Mouse (Mus musculus) MEL (cell line): ENCODE results near the gene Ect2l. TPM values are rescaled to one million over a fixed set of nuclear protein-coding genes. Genes with fewer than 3 reads are reported as not detected.

Source experiments
- DNase-seq: peaks from one replicate; pipeline ENCODE4 v3.0.0; 2011; ENCODE audit warnings: low read depth, low spot score
- H3K27ac ChIP-seq: 2 replicates; pipeline ENCODE4 v1.5.1; 2012; ENCODE audit warnings: low read depth, mild to moderate bottlenecking, control low read depth, low read length, moderate library complexity; ENCODE audit not compliant: control insufficient read depth
- H3K27me3 ChIP-seq, 2 experiments: fragments of 150-350 bp in 1 of 2; sonication (generic) in 1 of 2; 2 replicates each; pipeline ENCODE4 v1.6.1; 2012; ENCODE audit warnings: low read length in 2 of 2, mild to moderate bottlenecking in 2 of 2, improper control_type of control experiment in 1 of 2, moderate library complexity in 1 of 2; ENCODE audit not compliant: insufficient read depth in 2 of 2, control insufficient read depth in 1 of 2
- H3K36me3 ChIP-seq, 2 experiments: 2 replicates each; pipeline ENCODE4 v1.6.1; 2012 to 2014; ENCODE audit warnings: low read length in 2 of 2, improper control_type of control experiment in 1 of 2, inconsistent platforms in 1 of 2, mild to moderate bottlenecking in 1 of 2; ENCODE audit not compliant: insufficient read depth in 2 of 2, control insufficient read depth in 1 of 2
- H3K4me1 ChIP-seq, 2 experiments: fragments of 150-350 bp in 1 of 2; sonication (generic) in 1 of 2; 2 replicates each; pipeline ENCODE4 v1.6.1; 2012; ENCODE audit warnings: low read length in 2 of 2, improper control_type of control experiment in 1 of 2, mild to moderate bottlenecking in 1 of 2; ENCODE audit not compliant: insufficient read depth in 2 of 2, control insufficient read depth in 1 of 2
- H3K4me3 ChIP-seq, 2 experiments: fragments of 150-350 bp in 1 of 2; sonication (generic) in 1 of 2; 2 replicates each; pipeline ENCODE4 v1.5.1; 2012; ENCODE audit warnings: low read depth in 2 of 2, low read length in 2 of 2, mild to moderate bottlenecking in 2 of 2, moderate library complexity in 2 of 2, control low read depth in 1 of 2, improper control_type of control experiment in 1 of 2; ENCODE audit not compliant: control insufficient read depth in 1 of 2, insufficient read depth in 1 of 2
- H3K79me2 ChIP-seq: 2 replicates; pipeline ENCODE4 v1.6.1; 2012; ENCODE audit warnings: mild to moderate bottlenecking, low read length, moderate library complexity; ENCODE audit not compliant: control insufficient read depth, poor library complexity, insufficient read depth
- H3K9ac ChIP-seq: 2 replicates; pipeline ENCODE4 v1.6.1; 2012; ENCODE audit warnings: low read depth, mild to moderate bottlenecking, control low read depth, low read length, moderate library complexity; ENCODE audit not compliant: control insufficient read depth, poor library complexity, severe bottlenecking
- H3K9me3 ChIP-seq: fragments of 150-350 bp; sonication (generic); replicated peaks from 2 replicates; pipeline ENCODE4 v1.6.1; 2012; ENCODE audit warnings: mild to moderate bottlenecking, low read length, improper control_type of control experiment, moderate library complexity; ENCODE audit not compliant: insufficient read depth
- CHD2 ChIP-seq: IDR thresholded peaks from 2 replicates; pipeline ENCODE4 v1.6.1; 2011; ENCODE audit warnings: low read length, improper control_type of control experiment
- CTCF ChIP-seq, 3 experiments: IDR thresholded peaks in 2 of 3; conservative IDR thresholded peaks in 1 of 3; 2 replicates each; pipeline ENCODE4 v1.5.1; 2011 to 2012; ENCODE audit warnings: low read length in 3 of 3, low read depth in 2 of 3, mild to moderate bottlenecking in 2 of 3, improper control_type of control experiment in 1 of 3, inconsistent platforms in 1 of 3, mixed read lengths in 1 of 3, moderate library complexity in 1 of 3; ENCODE audit not compliant: control insufficient read depth in 1 of 3, insufficient read depth in 1 of 3, poor library complexity in 1 of 3, severe bottlenecking in 1 of 3
- ELF1 ChIP-seq: IDR thresholded peaks from 2 replicates; pipeline ENCODE4 v1.6.1; 2014; ENCODE audit warnings: low read depth, mild to moderate bottlenecking, inconsistent platforms, low read length, improper control_type of control experiment, moderate library complexity
- EP300 ChIP-seq, 2 experiments: IDR thresholded peaks; 2 replicates each; pipeline ENCODE4 v1.6.1; 2011; ENCODE audit warnings: improper control_type of control experiment in 2 of 2, low read length in 2 of 2, low read depth in 1 of 2, mild to moderate bottlenecking in 1 of 2
- HCFC1 ChIP-seq: IDR thresholded peaks from 2 replicates; pipeline ENCODE4 v1.6.1; 2012; ENCODE audit warnings: low read depth, mild to moderate bottlenecking, inconsistent platforms, low read length, improper control_type of control experiment, moderate library complexity
- JUND ChIP-seq: IDR thresholded peaks from 2 replicates; pipeline ENCODE4 v1.6.1; 2011; ENCODE audit warnings: low read depth, mild to moderate bottlenecking, improper control_type of control experiment, low read length
- KAT2A ChIP-seq: conservative IDR thresholded peaks from 2 replicates; pipeline ENCODE4 v1.6.1; 2012; ENCODE audit warnings: low read depth, low read length, improper control_type of control experiment, inconsistent platforms
- MAFK ChIP-seq: IDR thresholded peaks from 2 replicates; pipeline ENCODE4 v1.6.1; 2011; ENCODE audit warnings: low read depth, mild to moderate bottlenecking, low read length, improper control_type of control experiment, borderline replicate concordance
- MXI1 ChIP-seq: IDR thresholded peaks from 2 replicates; pipeline ENCODE4 v1.6.1; 2011; ENCODE audit warnings: mild to moderate bottlenecking, low read depth, low read length, improper control_type of control experiment
- MYB ChIP-seq: IDR thresholded peaks from 2 replicates; pipeline ENCODE4 v1.6.1; 2011; ENCODE audit warnings: mild to moderate bottlenecking, low read depth, low read length, improper control_type of control experiment
- NELFE ChIP-seq: IDR thresholded peaks from 2 replicates; pipeline ENCODE4 v1.6.1; 2011; ENCODE audit warnings: low read depth, low read length, improper control_type of control experiment
- NRF1 ChIP-seq: IDR thresholded peaks from 2 replicates; pipeline ENCODE4 v1.6.1; 2014; ENCODE audit warnings: low read depth, mild to moderate bottlenecking, inconsistent platforms, low read length, improper control_type of control experiment, moderate library complexity; ENCODE audit not compliant: poor library complexity, insufficient read depth, severe bottlenecking
- POLR2AphosphoS2 ChIP-seq: IDR thresholded peaks from 2 replicates; pipeline ENCODE4 v1.6.1; 2011; ENCODE audit warnings: low read length, improper control_type of control experiment
- RAD21 ChIP-seq: IDR thresholded peaks from 2 replicates; pipeline ENCODE4 v1.6.1; 2011; ENCODE audit warnings: mild to moderate bottlenecking, low read depth, low read length, improper control_type of control experiment
- RCOR1 ChIP-seq: IDR thresholded peaks from 2 replicates; pipeline ENCODE4 v1.6.1; 2012; ENCODE audit warnings: low read depth, mild to moderate bottlenecking, inconsistent platforms, low read length, improper control_type of control experiment
- TAL1 ChIP-seq: IDR thresholded peaks from 2 replicates; pipeline ENCODE4 v1.6.1; 2012; ENCODE audit warnings: mild to moderate bottlenecking, inconsistent platforms, low read length, moderate library complexity, mixed read lengths
- ZKSCAN1 ChIP-seq: IDR thresholded peaks from 2 replicates; pipeline ENCODE4 v1.6.1; 2012; ENCODE audit warnings: low read depth, mild to moderate bottlenecking, inconsistent platforms, low read length, improper control_type of control experiment, moderate library complexity
- polyA plus RNA-seq, 2 experiments: library from polyadenylated mRNA; stranded (reverse) in 1 of 2; unstranded in 1 of 2; fragments of >175 nt in 1 of 2; fragments of >200 nt in 1 of 2; gene quantifications; 2 replicates each; pipeline versions ENCODE4 v1.2.1 to v1.2.4; 2012; ENCODE audit warnings: low replicate concordance in 2 of 2, low read depth in 1 of 2; ENCODE audit not compliant: insufficient read length in 2 of 2, insufficient read depth in 1 of 2, missing spikeins in 1 of 2
- total RNA-seq: library from RNA; depleted of rRNA; stranded (reverse); fragments of 300-350 nt; gene quantifications from 2 replicates; pipeline ENCODE4 v1.2.3, GENCODE M21; 2012

Gene Ect2l
- total and polyA plus RNA-seq, 3 experiments = not detected

DNA sequence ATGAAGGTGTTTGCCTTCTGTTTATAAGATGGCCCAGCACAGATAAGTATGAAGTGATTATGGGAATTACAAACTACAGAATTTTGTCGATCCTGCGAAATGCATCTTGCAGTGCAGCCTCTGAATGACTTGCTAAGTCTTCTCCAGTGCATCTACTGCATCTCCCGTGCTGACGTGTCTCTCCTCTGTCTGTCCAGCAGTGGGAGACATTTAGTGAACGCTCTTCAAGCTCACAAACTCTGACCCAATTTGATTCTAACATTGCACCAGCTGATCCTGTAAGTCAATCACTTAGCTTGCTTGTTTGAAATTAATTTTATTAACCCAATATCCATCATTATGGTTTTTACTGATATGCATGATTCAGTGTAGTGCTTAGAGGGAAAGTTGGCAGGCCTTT lies 103.2 kb downstream of the Ect2l start:
- H3K4me1 ChIP-seq = no peaks in the 10 kb centered on the region
- no peaks in the 10 kb centered on the region for H3K9me3 ChIP-seq
- peaks cover 4 to 6% of the 10 kb centered on the region in 2 experiments for H3K36me3 ChIP-seq
- no peaks in the 10 kb centered on the region for H3K27me3 ChIP-seq
- H3K27ac ChIP-seq = no peak overlapping the region
- peak; percentile 13 for DNase-seq
- no peak overlapping the region for H3K9ac ChIP-seq
- TF ChIP-seq RCOR1 (no peak), CHD2 (no peak), KAT2A (no peak), CTCF (IDR thresholded peaks at IDR 0.05 in 2 of 3, conservative IDR thresholded peaks at IDR 0.05 in 1 of 3; ENCODE audit: control insufficient read depth in 1 of 3, insufficient read depth in 1 of 3, low read depth in 2 of 3, low read length in 3 of 3, poor library complexity in 1 of 3, severe bottlenecking in 1 of 3) (peak in 1 of 3 experiments; percentile 16; a peak in 2 of 6 replicates)
- TF ChIP-seq, all 39 proteins: peak for 1
- Histone ChIP-seq H3K4me3 (no peak overlapping the region), H3K79me2 (no peaks in the 10 kb centered on the region)

DNA sequence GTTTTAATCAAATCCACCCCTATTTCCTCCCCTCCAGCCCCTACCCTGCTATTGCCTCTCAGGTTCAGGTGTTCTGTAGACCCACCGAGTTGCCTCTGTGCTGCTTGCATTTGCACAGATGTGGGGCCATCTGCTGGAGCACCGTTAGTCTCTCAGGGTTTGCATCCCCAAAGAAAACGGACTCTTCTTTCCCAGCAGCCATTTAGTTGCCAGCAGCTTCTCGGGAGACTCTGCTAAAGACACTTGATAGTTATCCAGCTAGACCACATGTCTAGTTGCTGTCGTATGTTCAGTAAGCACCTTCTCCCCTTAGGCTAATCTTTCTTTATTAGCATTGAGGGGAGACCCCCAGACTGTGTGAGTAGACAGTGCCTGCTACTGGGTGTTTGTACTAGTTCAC lies 108.5 kb downstream of the Ect2l start:
- Histone ChIP-seq H3K9ac (no peak overlapping the region), H3K27ac (no peak overlapping the region), H3K27me3 (no peaks in the 10 kb centered on the region)
- no peak for TF ChIP-seq JUND
- no peak for TF ChIP-seq POLR2AphosphoS2
- TF ChIP-seq ZKSCAN1 = no peak
- TF ChIP-seq RCOR1 = no peak
- no peak for TF ChIP-seq MXI1
- TF ChIP-seq HCFC1 = no peak
- no peak for TF ChIP-seq KAT2A
- no peak for TF ChIP-seq ELF1
- TF ChIP-seq NRF1 = no peak
- TF ChIP-seq NELFE = no peak
- TF ChIP-seq, all 39 proteins: peak for 0
- peaks cover 0 to 18% of the 10 kb centered on the region in 2 experiments; a peak in 2 of 4 replicates for H3K36me3 ChIP-seq
- no peaks in the 10 kb centered on the region for H3K9me3 ChIP-seq
- H3K79me2 ChIP-seq = no peaks in the 10 kb centered on the region
- H3K4me3 ChIP-seq = no peak overlapping the region
- no peak for DNase-seq
- no peaks in the 10 kb centered on the region for H3K4me1 ChIP-seq

DNA sequence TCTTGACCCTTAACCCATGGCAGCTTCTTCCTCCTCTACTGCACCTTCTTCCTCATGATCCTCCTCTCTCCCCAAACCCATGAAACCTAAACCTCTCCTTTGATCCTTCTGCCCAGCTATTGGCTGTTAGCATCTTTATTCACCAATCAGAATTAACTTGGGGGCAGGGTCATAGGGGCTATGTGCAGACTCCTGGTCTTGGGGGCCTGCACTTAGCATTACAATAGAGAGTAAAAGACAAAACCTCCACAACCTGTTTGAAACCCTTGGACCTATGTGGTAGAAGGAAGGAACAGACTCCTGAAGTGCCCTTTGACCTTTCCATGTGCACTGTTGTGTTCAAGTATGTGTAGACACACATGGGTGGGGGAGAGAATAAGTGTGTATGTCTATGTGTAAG lies 120.0 kb downstream of the Ect2l start:
- Histone ChIP-seq H3K36me3 (peaks cover 0 to 9% of the 10 kb centered on the region in 2 experiments; a peak in 2 of 4 replicates), H3K4me3 (no peak overlapping the region), H3K4me1 (no peaks in the 10 kb centered on the region), H3K79me2 (peaks cover 6% of the 10 kb centered on the region), H3K9ac (no peak overlapping the region)
- no peak for DNase-seq
- TF ChIP-seq MAFK = no peak
- TF ChIP-seq EP300 (IDR thresholded peaks at IDR 0.05; ENCODE audit: low read depth in 1 of 2, low read length in 2 of 2) = no peak
- no peak for TF ChIP-seq RAD21
- no peak for TF ChIP-seq MYB
- TF ChIP-seq TAL1 = no peak
- TF ChIP-seq, all 39 proteins: peak for 0
- Histone ChIP-seq H3K27ac (no peak overlapping the region), H3K27me3 (no peaks in the 10 kb centered on the region), H3K9me3 (no peaks in the 10 kb centered on the region)
